In genomic region chr7:47132931-47133260, GRCm38 (mm10) we compare ENCODE assay signal across 9 mouse cellular contexts. TPM values are rescaled to one million over a fixed set of nuclear protein-coding genes. Genes with fewer than 3 reads are reported as not detected.
A peak's percentile ranks its signal among the peaks of the same experiment; 100 is the strongest.
DNase-seq lines count a peak whose midpoint lies in the region; ATAC-seq and TF ChIP-seq lines count a peak whose summit lies in the region.
"Had no signal": no experiment of that assay in that cellular context is flagged by ENCODE, and none has a peak within 500 bp of the region (broad histone marks: within the 10 kb centered on the region; RNA-seq: fewer than 3 reads in every experiment).

No protein-coding gene starts in this region.

- no peaks in the 10 kb centered on the region for H3K4me1 ChIP-seq in kidney, embryonic 14.5 days (ENCODE audit: control insufficient read depth, insufficient read depth, low read length)
- H3K4me1 ChIP-seq in kidney, adult 2 months (ENCODE audit: control insufficient read depth, insufficient read depth, low read length), result 0 out of 2 replicates have a peak, but pooled peaks cover 7% of the 10 kb centered on the region
- peaks cover 18% of the 10 kb centered on the region for H3K4me1 ChIP-seq in embryonic facial prominence, embryonic 10.5 days
- H3K4me1 ChIP-seq in hindbrain, embryonic 14.5 days (replicated peaks; ENCODE audit: control insufficient read depth, insufficient read depth, low read length), result peaks cover 18% of the 10 kb centered on the region
- H3K4me1 ChIP-seq in midbrain, embryonic 14.5 days (ENCODE audit: control insufficient read depth, insufficient read depth, low read length), result peaks cover 11% of the 10 kb centered on the region; the same call in 1 of the 2 replicates

- no peak for ATAC-seq in kidney, embryonic 14.5 days (ENCODE audit: low FRiP score, low TSS enrichment)
- ATAC-seq in hindbrain, embryonic 14.5 days (ENCODE audit: low FRiP score), result no peak; the same call in none of the 2 replicates
- no peak for ATAC-seq in midbrain, embryonic 14.5 days (ENCODE audit: low FRiP score, low TSS enrichment)

- no peak for TF ChIP-seq CTCF in kidney, adult 2 months (conservative IDR thresholded peaks at IDR 0.05; ENCODE audit: insufficient read depth, insufficient read length, low read depth, low read length)

- H3K4me2 ChIP-seq in kidney, embryonic 14.5 days (replicated peaks; ENCODE audit: low read depth, low read length), result peak overlapping the region; percentile 99
- H3K4me2 ChIP-seq in hindbrain, embryonic 14.5 days (replicated peaks), result peak overlapping the region; percentile 68
- H3K4me2 ChIP-seq in midbrain, embryonic 14.5 days (ENCODE audit: low read length), result peak overlapping the region; percentile 70

- TF ChIP-seq POLR2A in kidney, adult 2 months (IDR thresholded peaks at IDR 0.05; ENCODE audit: low read depth, low read length), result no peak

- DNase-seq in kidney, adult 2 months, result no peak
- DNase-seq in embryonic facial prominence, embryonic 10.5 days (ENCODE audit: low spot score), result no peak
- no peak for DNase-seq in hindbrain, embryonic 14.5 days (ENCODE audit: low spot score)
- no peak for DNase-seq in midbrain, embryonic 14.5 days
- no peak for DNase-seq in adrenal gland, adult 8-10 months
- no peak for DNase-seq in gastrocnemius, adult 18-20 months (ENCODE audit: low spot score)
- no peak for DNase-seq in embryo, embryonic 10 days (ENCODE audit: low spot score)

- H3K36me3 ChIP-seq in kidney, embryonic 14.5 days (ENCODE audit: control insufficient read depth, insufficient read depth, low read length), result no peaks in the 10 kb centered on the region
- no peaks in the 10 kb centered on the region for H3K36me3 ChIP-seq in kidney, adult 2 months (ENCODE audit: control insufficient read depth, insufficient read depth, low read length)
- no peaks in the 10 kb centered on the region for H3K36me3 ChIP-seq in embryonic facial prominence, embryonic 10.5 days (replicated peaks)
- H3K36me3 ChIP-seq in hindbrain, embryonic 14.5 days (replicated peaks; ENCODE audit: control insufficient read depth, insufficient read depth), result 0 out of 2 replicates have a peak, but pooled peaks cover 2% of the 10 kb centered on the region
- no peaks in the 10 kb centered on the region for H3K36me3 ChIP-seq in midbrain, embryonic 14.5 days (ENCODE audit: control insufficient read depth, insufficient read depth, low read length)

- H3K27me3 ChIP-seq in kidney, embryonic 14.5 days (ENCODE audit: control insufficient read depth, insufficient read depth, low read length), result peaks cover 42% of the 10 kb centered on the region
- H3K27me3 ChIP-seq in kidney, adult 2 months (replicated peaks; ENCODE audit: control insufficient read depth, insufficient read depth, low read length), result no peaks in the 10 kb centered on the region
- peaks cover 68% of the 10 kb centered on the region for H3K27me3 ChIP-seq in embryonic facial prominence, embryonic 10.5 days (replicated peaks; ENCODE audit: low read depth, poor library complexity, severe bottlenecking)
- peaks cover 5% of the 10 kb centered on the region; the same call in 1 of the 2 replicates for H3K27me3 ChIP-seq in hindbrain, embryonic 14.5 days (ENCODE audit: control insufficient read depth, insufficient read depth, low read length)
- no peaks in the 10 kb centered on the region for H3K27me3 ChIP-seq in midbrain, embryonic 14.5 days (ENCODE audit: control insufficient read depth, insufficient read depth, low read length)

- H3K9ac ChIP-seq in kidney, embryonic 14.5 days (ENCODE audit: low read depth, low read length), result peak overlapping the region; percentile 61; the same call in 1 of the 2 replicates
- H3K9ac ChIP-seq in hindbrain, embryonic 14.5 days, result peak overlapping the region; percentile 85
- H3K9ac ChIP-seq in midbrain, embryonic 14.5 days (replicated peaks; ENCODE audit: low read length), result peak overlapping the region; percentile 94

- no peak overlapping the region for H3K27ac ChIP-seq in kidney, embryonic 14.5 days (ENCODE audit: low read depth, low read length)
- no peak overlapping the region for H3K27ac ChIP-seq in kidney, adult 2 months (ENCODE audit: insufficient read depth, low read depth, low read length)
- peak overlapping the region; percentile 73 for H3K27ac ChIP-seq in embryonic facial prominence, embryonic 10.5 days (replicated peaks)
- peak overlapping the region; percentile 91 for H3K27ac ChIP-seq in hindbrain, embryonic 14.5 days
- peak overlapping the region; percentile 94 for H3K27ac ChIP-seq in midbrain, embryonic 14.5 days (replicated peaks; ENCODE audit: low read depth, low read length)

- WGBS in kidney, embryonic 14.5 days, result 0% methylated on average over 10 of the region's 10 CpGs
- 1% methylated on average over 10 of the region's 10 CpGs for WGBS in kidney, adult 2 months
- WGBS in embryonic facial prominence, embryonic 10.5 days, result under 1% methylated on average over 10 of the region's 10 CpGs
- 1% methylated on average over 10 of the region's 10 CpGs for WGBS in hindbrain, embryonic 14.5 days
- WGBS in midbrain, embryonic 14.5 days, result 0% methylated on average over 10 of the region's 10 CpGs

- H3K9me3 ChIP-seq in kidney, embryonic 14.5 days (ENCODE audit: control insufficient read depth, low read length), result no peaks in the 10 kb centered on the region
- H3K9me3 ChIP-seq in embryonic facial prominence, embryonic 10.5 days, result no peaks in the 10 kb centered on the region
- no peaks in the 10 kb centered on the region for H3K9me3 ChIP-seq in hindbrain, embryonic 14.5 days (ENCODE audit: control insufficient read depth, low read length)
- no peaks in the 10 kb centered on the region for H3K9me3 ChIP-seq in midbrain, embryonic 14.5 days (ENCODE audit: control insufficient read depth, low read length)

- peak overlapping the region; percentile 69 for H3K4me3 ChIP-seq in kidney, embryonic 14.5 days (ENCODE audit: low read length)
- no peak overlapping the region for H3K4me3 ChIP-seq in kidney, adult 2 months (ENCODE audit: insufficient read depth, low read depth, low read length)
- H3K4me3 ChIP-seq in embryonic facial prominence, embryonic 10.5 days, result peak overlapping the region; percentile 79
- H3K4me3 ChIP-seq in hindbrain, embryonic 14.5 days (replicated peaks; ENCODE audit: low read length), result peak overlapping the region; percentile 74
- H3K4me3 ChIP-seq in midbrain, embryonic 14.5 days (replicated peaks; ENCODE audit: low read depth, low read length), result peak overlapping the region; percentile 79

RNA-seq across cellular contexts. Expression of gene Ptpn5, which starts 0.6 kb away (rescaled TPM):
- 0.57 and 0.91 TPM in 2 replicates for polyA plus RNA-seq in kidney, embryonic 14.5 days (2014; fragmentation: Nextera tagmentation; extraction: Ambion mirVana)
- polyA plus RNA-seq in kidney, adult 2 months (2012; rRNA removed), result 0.61 and 0.79 TPM in 2 replicates
- 2.9 and 3.2 TPM in 2 replicates for polyA plus RNA-seq in embryonic facial prominence, embryonic 10.5 days (2016; fragmentation: Nextera tagmentation; extraction: Ambion mirVana)
- polyA plus RNA-seq in hindbrain, embryonic 14.5 days (2014; fragmentation: Nextera tagmentation; extraction: Ambion mirVana), result 162 and 171 TPM in 2 replicates
- polyA plus RNA-seq in midbrain, embryonic 14.5 days (2014; fragmentation: Nextera tagmentation; extraction: Ambion mirVana), result 146 and 152 TPM in 2 replicates
- total RNA-seq in adrenal gland, adult 8-10 months (2022), result 1 to 10 TPM in 3 of 4 experiments, under 1 TPM in 1; 0.68 to 3.3 (median 1.7) TPM
- total RNA-seq in gastrocnemius, adult 18-20 months (2021), result not detected
- total RNA-seq: MEL had no signal

Comparison
In these comparisons a context has a peak if more than half of its experiments do, and no peak if none do; other contexts are left out.
1. H3K27ac ChIP-seq: peak in embryonic facial prominence, embryonic 10.5 days (single experiment), hindbrain, embryonic 14.5 days (single experiment) and midbrain, embryonic 14.5 days (single experiment); none in kidney, embryonic 14.5 days (single experiment) and kidney, adult 2 months (single experiment).
2. RNA of gene Ptpn5, which starts 0.6 kb away (polyA plus RNA-seq): 162 to 171 TPM in hindbrain, embryonic 14.5 days and 146 to 152 TPM in midbrain, embryonic 14.5 days; 2.9 to 3.2 TPM in embryonic facial prominence, embryonic 10.5 days, 0.61 to 0.79 TPM in kidney, adult 2 months and 0.57 to 0.91 TPM in kidney, embryonic 14.5 days; every median in the first group is over 10 times any median in the second.
3. Peak in every context shown above with its lines, with median percentiles within 50 percentile points of each other: H3K4me2 ChIP-seq and H3K9ac ChIP-seq.